Mouse (Mus musculus): ENCODE results near the gene 2310034G01Rik.

2310034G01Rik gene

GRCm38 (mm10) chr19:46329951-46330350, 20.2 kb downstream of the 2310034G01Rik start:
- intact Hi-C loops (cut with DNase I): loop anchor here (1.0 to 5.0 kb wide), 2 partner anchors 26 to 37 kb away; partner anchors contain the start of gene Nfkb2

- intact Hi-C loops (cut with DNase I): no loop called here
Measured at GRCm38 (mm10) chr19:46329031-46329641, 21.0 kb downstream of the 2310034G01Rik start.

- intact Hi-C loops (cut with DNase I): no loop called here
Measured at GRCm38 (mm10) chr19:46328081-46329030, 21.7 kb downstream of the 2310034G01Rik start, which contains the start of gene Fbxl15. TSS of gene Fbxl15 (plus strand) at chr19:46328184.

- intact Hi-C loops (cut with DNase I): no loop called here
Measured at GRCm38 (mm10) chr19:46327531-46328064, 22.5 kb downstream of the 2310034G01Rik start.

GRCm38 (mm10) chr19:46326756-46327305, 23.3 kb downstream of the 2310034G01Rik start, which contains the start of gene Psd:
TSS of gene Psd (minus strand) at chr19:46327156.
- intact Hi-C loops (cut with DNase I): no loop called here

- intact Hi-C loops (cut with DNase I): no loop called here
Measured at GRCm38 (mm10) chr19:46326019-46326755, 23.9 kb downstream of the 2310034G01Rik start.

GRCm38 (mm10) chr19:46324918-46325317, 25.2 kb downstream of the 2310034G01Rik start:
- intact Hi-C loops (cut with DNase I): no loop called here

- intact Hi-C loops (cut with DNase I): no loop called here
Measured at GRCm38 (mm10) chr19:46324366-46324765, 25.7 kb downstream of the 2310034G01Rik start.

- intact Hi-C loops (cut with DNase I): no loop called here
Measured at GRCm38 (mm10) chr19:46323716-46324115, 26.4 kb downstream of the 2310034G01Rik start.

- intact Hi-C loops (cut with DNase I): no loop called here
Measured at GRCm38 (mm10) chr19:46322996-46323572, 27.0 kb downstream of the 2310034G01Rik start.

GRCm38 (mm10) chr19:46322144-46322995, 27.7 kb downstream of the 2310034G01Rik start:
- intact Hi-C loops (cut with DNase I): no loop called here

- intact Hi-C loops (cut with DNase I): no loop called here
Measured at GRCm38 (mm10) chr19:46321101-46321943, 28.8 kb downstream of the 2310034G01Rik start.

- intact Hi-C loops (cut with DNase I): no loop called here
Measured at GRCm38 (mm10) chr19:46320076-46320785, 29.9 kb downstream of the 2310034G01Rik start.

GRCm38 (mm10) chr19:46318586-46319378, 31.3 kb downstream of the 2310034G01Rik start:
- intact Hi-C loops (cut with DNase I): no loop called here

- intact Hi-C loops (cut with DNase I): no loop called here
Measured at GRCm38 (mm10) chr19:46318031-46318471, 32.1 kb downstream of the 2310034G01Rik start.

GRCm38 (mm10) chr19:46317546-46317885, 32.6 kb downstream of the 2310034G01Rik start:
- intact Hi-C loops (cut with DNase I): no loop called here

Measured in adrenal gland (tissue).